9 mouse cellular contexts compared by ENCODE assay signal in genomic region chr9:114092188-114092587, GRCm38 (mm10). TPM values are rescaled to one million over a fixed set of nuclear protein-coding genes. Genes with fewer than 3 reads are reported as not detected.
DNase-seq lines count a peak whose midpoint lies in the region; ATAC-seq and TF ChIP-seq lines count a peak whose summit lies in the region.
"Not testable (repeated sequence)": the region's sequence is repeated elsewhere in the genome, so short reads cannot be mapped to it uniquely, and the experiment has no call there.
"Had no signal": no experiment of that assay in that cellular context is flagged by ENCODE, and none has a peak within 500 bp of the region (broad histone marks: within the 10 kb centered on the region; RNA-seq: fewer than 3 reads in every experiment).

No protein-coding gene starts in this region.

- not testable (repeated sequence) for H3K27me3 ChIP-seq in embryonic facial prominence, embryonic 10.5 days (replicated peaks; ENCODE audit: low read depth, poor library complexity, severe bottlenecking); intestine, postnatal 0 days (replicated peaks; ENCODE audit: control insufficient read depth, insufficient read depth, low read length); limb, embryonic 10.5 days (ENCODE audit: low read depth, poor library complexity, severe bottlenecking)

- H3K9ac ChIP-seq in intestine, postnatal 0 days (ENCODE audit: low read depth, low read length): not testable (repeated sequence)

- peak; percentile 56 for DNase-seq in brain, adult 2 months (ENCODE audit: low read depth, low spot score)
- peak; percentile 73 for DNase-seq in embryonic facial prominence, embryonic 10.5 days (ENCODE audit: low spot score)
- DNase-seq in limb, embryonic 10.5 days (ENCODE audit: low spot score): peak; percentile 69
- DNase-seq in retina, embryonic 14.5 days (ENCODE audit: low spot score): peak; percentile 76
- DNase-seq in yolk sac, embryonic 10.5 days (ENCODE audit: low spot score): peak; percentile 40

- H3K9me3 ChIP-seq in embryonic facial prominence, embryonic 10.5 days; intestine, postnatal 0 days (ENCODE audit: control insufficient read depth); limb, embryonic 10.5 days (replicated peaks): not testable (repeated sequence)

- not testable (repeated sequence) for H3K36me3 ChIP-seq in embryonic facial prominence, embryonic 10.5 days (replicated peaks); intestine, postnatal 0 days (ENCODE audit: control insufficient read depth, insufficient read depth); limb, embryonic 10.5 days

- peak; percentile 89 for ATAC-seq in granulocyte monocyte progenitor cell, adult 5-6 weeks (replicated peaks; ENCODE audit: poor library complexity, severe bottlenecking)
- not testable (repeated sequence) for ATAC-seq in intestine, postnatal 0 days
- peak; percentile 50; the same call in 1 of the 2 replicates for ATAC-seq in megakaryocyte-erythroid progenitor cell, adult 5-6 weeks (replicated peaks; ENCODE audit: low FRiP score, low TSS enrichment, poor library complexity, severe bottlenecking)

- not testable (repeated sequence) for H3K4me1 ChIP-seq in embryonic facial prominence, embryonic 10.5 days; intestine, postnatal 0 days (replicated peaks; ENCODE audit: control insufficient read depth, insufficient read depth, low read length); limb, embryonic 10.5 days

- not testable (repeated sequence) for H3K4me3 ChIP-seq in embryonic facial prominence, embryonic 10.5 days; intestine, postnatal 0 days (ENCODE audit: low read depth, low read length); limb, embryonic 10.5 days

- WGBS in embryonic facial prominence, embryonic 10.5 days: 21% methylated on average over 9 of the region's 9 CpGs
- 9% methylated on average over 9 of the region's 9 CpGs for WGBS in intestine, postnatal 0 days
- WGBS in limb, embryonic 10.5 days: 19% methylated on average over 9 of the region's 9 CpGs

- not testable (repeated sequence) for H3K4me2 ChIP-seq in intestine, postnatal 0 days (replicated peaks; ENCODE audit: low read depth)

- peak; percentile 65 for TF ChIP-seq CTCF in intestine, postnatal 0 days (IDR thresholded peaks at IDR 0.05; ENCODE audit: low read depth)

- H3K27ac ChIP-seq in embryonic facial prominence, embryonic 10.5 days (replicated peaks); intestine, postnatal 0 days (ENCODE audit: low read depth, low read length); limb, embryonic 10.5 days: not testable (repeated sequence)

RNA-seq across cellular contexts. Expression of gene Susd5, which starts 35.2 kb away (rescaled TPM):
- 0.77 and 0.80 TPM in 2 replicates for polyA plus RNA-seq in embryonic facial prominence, embryonic 10.5 days (2016; fragmentation: Nextera tagmentation; extraction: Ambion mirVana)
- total RNA-seq in granulocyte monocyte progenitor cell, adult 5-6 weeks (2014; fragmentation: Nextera tagmentation): not detected in 2 replicates
- not detected in 2 replicates for total RNA-seq in granulocyte monocyte progenitor cell, adult 5-6 weeks (2017)
- 0.22 and 0.43 TPM in 2 replicates for polyA plus RNA-seq in intestine, postnatal 0 days (2015; fragmentation: Nextera tagmentation; extraction: Ambion mirVana)
- 0.13 and 0.66 TPM in 2 replicates for polyA plus RNA-seq in limb, embryonic 10.5 days (2016; fragmentation: Nextera tagmentation; extraction: Ambion mirVana)
- total RNA-seq in megakaryocyte-erythroid progenitor cell, adult 5-6 weeks (2014; fragmentation: Nextera tagmentation): not detected in 2 replicates
- total RNA-seq in megakaryocyte-erythroid progenitor cell, adult 5-6 weeks (2017): not detected in 2 replicates
- polyA plus RNA-seq: erythroblast, embryonic 14.5 days had no signal

RNA-seq across cellular contexts. Expression of gene Fbxl2, which starts 46.2 kb away (rescaled TPM):
- 5.9 and 6.1 TPM in 2 replicates for polyA plus RNA-seq in embryonic facial prominence, embryonic 10.5 days (2016; fragmentation: Nextera tagmentation; extraction: Ambion mirVana)
- 0.75 and 6.0 TPM in 2 replicates for total RNA-seq in granulocyte monocyte progenitor cell, adult 5-6 weeks (2014; fragmentation: Nextera tagmentation)
- 0.39 and 0.98 TPM in 2 replicates for total RNA-seq in granulocyte monocyte progenitor cell, adult 5-6 weeks (2017)
- polyA plus RNA-seq in intestine, postnatal 0 days (2015; fragmentation: Nextera tagmentation; extraction: Ambion mirVana): 1.1 and 1.5 TPM in 2 replicates
- 3.2 and 5.4 TPM in 2 replicates for polyA plus RNA-seq in limb, embryonic 10.5 days (2016; fragmentation: Nextera tagmentation; extraction: Ambion mirVana)
- 2.6 and 4.0 TPM in 2 replicates for total RNA-seq in megakaryocyte-erythroid progenitor cell, adult 5-6 weeks (2014; fragmentation: Nextera tagmentation)
- 1.3 and 1.8 TPM in 2 replicates for total RNA-seq in megakaryocyte-erythroid progenitor cell, adult 5-6 weeks (2017)
- polyA plus RNA-seq: erythroblast, embryonic 14.5 days had no signal
